Mouse (Mus musculus): ENCODE measurements around the gene Rwdd2b. TPM values are rescaled to one million over a fixed set of nuclear protein-coding genes. Genes with fewer than 3 reads are reported as not detected.

The Rwdd2b gene
- polyA plus RNA-seq, 1 experiment from 2014 or later: 12.2 TPM

DNA sequence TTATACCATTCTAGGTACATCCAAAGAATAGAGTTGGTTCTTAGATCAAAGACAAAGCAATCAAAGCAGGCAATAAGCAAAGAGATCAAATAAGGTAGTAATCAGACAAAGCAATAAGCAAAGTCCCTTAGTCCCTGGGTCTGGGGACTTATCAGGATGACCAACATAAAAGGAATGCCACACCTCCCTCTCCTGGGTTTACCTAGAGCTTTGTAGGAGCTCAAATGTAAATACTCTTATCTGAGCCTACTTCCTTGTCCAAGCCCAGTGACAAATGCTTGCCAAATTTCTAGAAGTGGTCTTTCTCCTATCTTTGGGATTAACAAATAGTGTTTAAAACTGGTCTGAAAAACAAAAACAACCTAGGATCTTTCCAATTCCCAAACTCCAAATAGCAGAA, 2.9 kb upstream of the Rwdd2b start:
- no peak overlapping the region for H3K9ac ChIP-seq
- H3K9me3 ChIP-seq: no peaks in the 10 kb centered on the region
- H3K4me3 ChIP-seq: no peak overlapping the region
- H3K36me3 ChIP-seq: no peaks in the 10 kb centered on the region
- H3K27me3 ChIP-seq (replicated peaks): no peaks in the 10 kb centered on the region
- ATAC-seq (ENCODE audit: extremely low read depth, insufficient number of reproducible peaks, low FRiP score, low TSS enrichment): no peak
- no peak overlapping the region for H3K27ac ChIP-seq (replicated peaks)
- no peak overlapping the region for H3K4me2 ChIP-seq
- peaks cover 19% of the 10 kb centered on the region for H3K4me1 ChIP-seq

DNA sequence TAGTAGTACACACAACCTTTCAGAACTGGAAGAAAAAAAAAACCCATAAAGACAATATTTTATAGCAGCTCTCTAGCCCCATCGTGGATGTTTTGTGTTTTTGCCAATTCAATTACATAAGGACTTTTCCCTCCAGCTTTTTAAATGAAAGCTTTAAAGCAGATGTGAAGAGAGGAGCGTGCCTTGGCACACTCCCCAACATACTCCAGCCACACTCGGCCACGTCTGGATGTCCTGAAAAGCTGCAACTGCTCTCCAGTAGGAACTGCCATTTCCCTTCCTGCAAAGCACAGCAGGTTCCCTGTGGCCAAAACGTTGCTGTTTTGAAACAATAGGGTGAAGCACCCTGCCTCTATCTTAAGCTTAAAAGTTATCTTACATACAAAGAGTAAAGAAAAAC, 1.9 kb upstream of the Rwdd2b start:
- Histone ChIP-seq H3K27ac (replicated peaks) (no peak overlapping the region), H3K4me1 (peaks cover 19% of the 10 kb centered on the region), H3K27me3 (replicated peaks) (no peaks in the 10 kb centered on the region), H3K4me3 (no peak overlapping the region), H3K9me3 (no peaks in the 10 kb centered on the region), H3K4me2 (no peak overlapping the region), H3K36me3 (no peaks in the 10 kb centered on the region), H3K9ac (no peak overlapping the region)
- 42% methylated on average over 5 of the region's 5 CpGs for WGBS
- ATAC-seq (ENCODE audit: extremely low read depth, insufficient number of reproducible peaks, low FRiP score, low TSS enrichment): no peak

DNA sequence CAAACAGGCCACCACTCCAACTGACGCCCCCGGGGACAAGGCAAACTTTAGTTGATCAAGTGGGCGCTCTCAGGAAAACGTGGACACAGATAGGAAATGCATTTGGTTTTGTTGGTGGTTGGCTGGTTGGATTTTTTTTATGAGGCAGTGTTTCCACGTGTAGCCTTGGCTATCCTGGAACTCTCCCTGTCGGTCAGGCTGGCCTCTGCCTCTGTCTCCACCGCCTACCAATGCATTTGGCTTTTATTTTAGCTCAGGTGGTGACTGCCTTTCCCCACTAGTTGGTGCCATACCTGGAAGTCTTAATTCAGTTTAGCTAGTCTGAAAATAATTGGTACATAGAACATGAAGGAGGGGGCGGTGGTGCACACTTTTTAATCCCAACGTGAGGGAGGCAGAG, 716 bp upstream of the Rwdd2b start:
- Histone ChIP-seq H3K4me2 (peak overlapping the region; percentile 92), H3K36me3 (peaks cover 5% of the 10 kb centered on the region; the same call in 1 of the 2 replicates), H3K4me1 (peaks cover 19% of the 10 kb centered on the region), H3K9ac (peak overlapping the region; percentile 95), H3K27ac (replicated peaks) (peak overlapping the region; percentile 91), H3K4me3 (peak overlapping the region; percentile 90), H3K9me3 (no peaks in the 10 kb centered on the region), H3K27me3 (replicated peaks) (no peaks in the 10 kb centered on the region)
- 20% methylated on average over 9 of the region's 9 CpGs for WGBS
- no peak for ATAC-seq (ENCODE audit: extremely low read depth, insufficient number of reproducible peaks, low FRiP score, low TSS enrichment)

DNA sequence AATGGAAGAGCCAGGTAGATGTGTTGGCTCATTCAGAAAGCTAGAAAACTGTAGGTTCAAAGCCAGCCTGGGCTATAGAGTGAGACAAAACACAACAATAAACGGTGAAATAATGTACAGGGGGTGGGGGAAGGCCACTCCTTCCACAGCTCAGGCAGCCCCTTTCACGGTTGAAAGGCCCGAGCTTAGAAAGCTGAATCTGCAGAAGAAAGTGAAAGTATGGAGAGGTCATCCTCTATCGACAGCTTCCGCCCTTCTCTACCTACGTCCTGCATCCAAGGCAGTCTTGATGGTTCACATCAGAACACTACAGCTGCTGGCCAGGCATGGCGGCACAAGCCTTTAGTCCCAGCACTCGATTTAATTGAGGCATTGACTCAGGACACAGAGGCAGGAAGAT, 1.7 kb downstream of the Rwdd2b start:
- ATAC-seq (ENCODE audit: extremely low read depth, insufficient number of reproducible peaks, low FRiP score, low TSS enrichment): no peak
- no peak overlapping the region for H3K4me2 ChIP-seq
- 85% methylated on average over 8 of the region's 8 CpGs for WGBS
- H3K4me1 ChIP-seq: peaks cover 19% of the 10 kb centered on the region
- H3K4me3 ChIP-seq: no peak overlapping the region
- H3K36me3 ChIP-seq: peaks cover 10% of the 10 kb centered on the region; the same call in 1 of the 2 replicates
- H3K27ac ChIP-seq (replicated peaks): no peak overlapping the region
- no peak overlapping the region for H3K9ac ChIP-seq
- no peaks in the 10 kb centered on the region for H3K27me3 ChIP-seq (replicated peaks)
- H3K9me3 ChIP-seq: no peaks in the 10 kb centered on the region

DNA sequence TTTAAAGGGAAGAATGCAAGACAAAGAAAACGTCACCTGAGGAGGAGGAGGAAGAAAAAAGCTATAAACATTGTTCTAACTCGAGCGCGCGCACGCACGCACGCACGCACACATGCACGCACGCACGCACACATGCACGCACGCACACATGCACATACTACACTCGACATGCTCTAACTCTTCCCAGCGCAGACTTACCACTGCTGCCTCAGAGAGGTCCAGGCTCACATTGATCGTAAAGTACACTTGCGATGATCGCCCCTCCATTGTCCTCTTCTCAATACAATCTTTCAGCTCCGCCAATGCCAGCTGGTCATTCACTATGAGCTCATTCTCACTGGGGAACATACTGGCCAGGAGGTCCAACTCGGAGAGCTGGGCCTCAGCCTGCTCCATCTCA, 3.3 kb downstream of the Rwdd2b start:
- 92% methylated on average over 21 of the region's 21 CpGs for WGBS

DNA sequence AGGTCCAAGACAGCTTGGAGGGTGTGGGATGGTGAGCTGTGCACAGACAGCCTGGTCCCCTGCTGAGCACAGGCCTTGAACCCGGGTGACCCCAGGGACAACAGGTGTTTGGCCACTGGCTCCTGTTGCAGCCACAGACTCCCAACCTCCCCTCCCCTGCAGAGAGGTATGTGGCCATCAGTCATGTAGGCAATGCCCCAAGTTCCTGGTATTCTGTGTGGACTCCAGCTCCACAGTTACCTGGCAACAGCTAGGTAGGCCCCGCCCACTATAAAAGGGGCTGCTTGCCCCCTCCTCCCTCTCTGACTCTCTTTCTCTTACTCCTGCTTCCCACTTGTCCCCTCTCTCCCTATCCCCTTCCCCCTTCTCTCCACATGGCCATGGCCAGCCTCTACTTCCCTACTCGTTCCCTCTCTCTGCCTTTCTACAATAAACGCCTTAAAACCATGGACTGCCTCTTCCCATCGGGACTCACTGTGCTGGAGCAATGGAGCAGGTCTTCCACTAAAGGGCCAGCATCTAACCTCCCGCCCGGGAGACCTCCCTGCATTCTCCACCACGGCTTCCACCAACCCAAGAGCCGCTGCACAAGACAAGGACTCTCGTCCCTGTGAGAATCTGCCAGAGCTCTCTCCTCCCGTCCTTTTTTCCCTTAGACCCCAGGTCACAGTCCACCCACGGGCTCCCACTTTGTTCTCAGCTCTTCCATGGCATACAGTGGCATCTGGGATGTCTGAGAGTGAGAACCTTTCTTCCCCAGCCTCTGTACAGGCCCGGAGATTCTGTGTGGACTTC, 4.8 kb downstream of the Rwdd2b start:
- H3K4me2 ChIP-seq: no peak overlapping the region
- H3K9me3 ChIP-seq: no peaks in the 10 kb centered on the region
- no peak for ATAC-seq (ENCODE audit: extremely low read depth, insufficient number of reproducible peaks, low FRiP score, low TSS enrichment)
- no peak overlapping the region for H3K9ac ChIP-seq
- WGBS: 74% methylated on average over 13 of the region's 13 CpGs
- peaks cover 15% of the 10 kb centered on the region for H3K4me1 ChIP-seq
- H3K27me3 ChIP-seq (replicated peaks): no peaks in the 10 kb centered on the region
- no peak overlapping the region for H3K27ac ChIP-seq (replicated peaks)
- no peak overlapping the region for H3K4me3 ChIP-seq
- peaks cover 12% of the 10 kb centered on the region; the same call in 1 of the 2 replicates for H3K36me3 ChIP-seq

More for the DNA sequence above, 3.3 kb downstream of the Rwdd2b start:
- H3K36me3 ChIP-seq: peaks cover 12% of the 10 kb centered on the region; the same call in 1 of the 2 replicates
- no peak for ATAC-seq (ENCODE audit: extremely low read depth, insufficient number of reproducible peaks, low FRiP score, low TSS enrichment)
- H3K4me3 ChIP-seq: no peak overlapping the region
- H3K9me3 ChIP-seq: no peaks in the 10 kb centered on the region
- H3K27ac ChIP-seq (replicated peaks): no peak overlapping the region
- H3K27me3 ChIP-seq (replicated peaks): no peaks in the 10 kb centered on the region
- peaks cover 19% of the 10 kb centered on the region for H3K4me1 ChIP-seq
- no peak overlapping the region for H3K9ac ChIP-seq
- H3K4me2 ChIP-seq: no peak overlapping the region

DNA sequence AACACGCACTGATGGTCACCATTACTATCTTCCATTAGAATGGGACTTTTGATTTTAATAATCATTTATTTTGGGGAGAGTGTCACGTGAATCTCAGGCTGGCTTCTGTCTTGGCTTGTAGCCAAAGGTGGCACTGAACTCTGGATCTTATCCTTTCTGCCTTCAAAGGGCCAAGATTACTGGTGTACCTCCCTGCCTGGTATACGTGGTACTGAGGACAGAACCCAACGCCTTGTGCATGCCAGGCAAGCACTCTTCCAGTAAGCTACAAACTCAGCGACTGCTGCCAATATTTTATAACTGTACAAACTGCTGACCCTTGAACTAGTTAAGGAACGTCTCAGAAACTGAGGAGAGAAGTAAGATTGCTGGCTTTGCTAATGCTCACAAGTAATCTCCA, 5.4 kb downstream of the Rwdd2b start:
- Histone ChIP-seq H3K4me3 (no peak overlapping the region), H3K9ac (no peak overlapping the region), H3K27ac (replicated peaks) (no peak overlapping the region), H3K36me3 (peaks cover 12% of the 10 kb centered on the region; the same call in 1 of the 2 replicates), H3K4me1 (peaks cover 15% of the 10 kb centered on the region), H3K4me2 (no peak overlapping the region), H3K27me3 (replicated peaks) (no peaks in the 10 kb centered on the region), H3K9me3 (no peaks in the 10 kb centered on the region)
- no peak for ATAC-seq (ENCODE audit: extremely low read depth, insufficient number of reproducible peaks, low FRiP score, low TSS enrichment)
- WGBS: 71% methylated on average over 6 of the region's 6 CpGs

DNA sequence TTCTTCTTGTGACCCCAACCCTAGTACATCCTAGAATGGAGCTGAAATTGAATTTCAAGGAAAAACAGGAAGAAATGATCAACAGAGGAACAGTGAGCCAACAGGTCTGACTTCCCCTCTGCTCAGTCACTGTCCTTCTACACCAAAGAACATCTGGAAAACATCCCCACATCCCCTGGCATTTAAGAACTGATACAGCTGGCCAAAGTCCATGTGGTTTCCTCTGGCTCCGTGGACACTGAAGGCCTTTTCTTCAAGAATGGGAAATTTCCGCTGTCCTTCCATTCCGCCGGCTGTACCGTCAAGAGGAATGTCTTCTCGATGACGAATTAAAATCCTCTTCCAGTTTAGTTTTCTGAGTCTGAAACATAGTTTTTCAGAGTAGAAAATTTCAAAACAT, 6.1 kb downstream of the Rwdd2b start:
- H3K36me3 ChIP-seq: peaks cover 12% of the 10 kb centered on the region; the same call in 1 of the 2 replicates
- H3K4me2 ChIP-seq: no peak overlapping the region
- H3K9me3 ChIP-seq: no peaks in the 10 kb centered on the region
- H3K4me1 ChIP-seq: peaks cover 8% of the 10 kb centered on the region
- no peak overlapping the region for H3K9ac ChIP-seq
- H3K27ac ChIP-seq (replicated peaks): no peak overlapping the region
- no peak for ATAC-seq (ENCODE audit: extremely low read depth, insufficient number of reproducible peaks, low FRiP score, low TSS enrichment)
- 88% methylated on average over 7 of the region's 7 CpGs for WGBS
- H3K4me3 ChIP-seq: no peak overlapping the region
- H3K27me3 ChIP-seq (replicated peaks): no peaks in the 10 kb centered on the region

DNA sequence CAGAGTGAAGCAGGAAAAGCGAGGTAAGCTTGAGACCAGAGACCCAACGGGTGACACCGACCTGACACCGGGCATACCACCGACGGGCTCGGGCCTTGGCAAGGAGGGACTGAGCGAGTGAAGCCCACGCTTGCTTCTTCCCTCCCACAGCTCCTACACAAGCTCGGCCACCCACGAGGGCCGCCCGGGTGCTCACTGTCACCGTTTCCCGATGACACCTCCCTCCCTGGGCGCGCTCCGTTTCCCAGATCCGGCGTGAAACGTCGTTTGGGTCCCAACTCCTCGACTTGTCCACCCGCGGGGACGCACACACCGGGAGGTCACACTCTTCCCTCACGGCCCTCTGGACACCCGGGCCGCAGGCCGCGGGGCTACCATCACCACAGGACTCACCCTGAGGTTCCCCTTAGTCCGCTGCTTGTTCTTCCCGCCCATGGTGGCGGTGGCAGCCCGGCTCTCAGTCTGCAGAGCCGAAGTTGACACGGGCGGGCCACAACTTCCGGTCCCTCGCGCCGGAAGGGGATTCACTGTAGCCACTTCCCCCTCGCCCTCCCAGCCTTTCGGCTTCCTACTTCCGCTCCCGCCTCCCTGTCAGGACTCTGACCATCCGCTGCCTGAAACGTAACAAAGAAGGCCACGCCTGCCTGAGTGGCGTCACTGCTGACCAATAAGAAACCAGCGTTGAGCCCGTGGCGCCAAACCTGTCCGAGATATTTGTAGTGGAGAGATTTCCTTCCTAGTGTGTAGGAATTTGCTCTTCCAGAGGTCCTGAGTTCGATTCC, 8.1 kb downstream of the Rwdd2b start, which contains the start of gene Ltn1:
Gene Ltn1, minus strand, starts transcription at position 580 of the 782 bp plus-strand sequence.
- peak within 1 kb of the TSS; percentile 94 for H3K9ac ChIP-seq
- H3K4me1 ChIP-seq: peaks cover 8% of the 10 kb centered on the region
- peaks cover 14% of the 10 kb centered on the region for H3K36me3 ChIP-seq
- H3K9me3 ChIP-seq: no peaks in the 10 kb centered on the region
- H3K4me3 ChIP-seq: peak within 1 kb of the TSS; percentile 96
- peak within 1 kb of the TSS; percentile 89 for H3K4me2 ChIP-seq
- H3K27ac ChIP-seq (replicated peaks): peak within 1 kb of the TSS; percentile 78
- WGBS: under 1% methylated on average over 56 of the region's 56 CpGs
- peak; percentile 97 for ATAC-seq (ENCODE audit: extremely low read depth, insufficient number of reproducible peaks, low FRiP score, low TSS enrichment)
- no peaks in the 10 kb centered on the region for H3K27me3 ChIP-seq (replicated peaks)

DNA sequence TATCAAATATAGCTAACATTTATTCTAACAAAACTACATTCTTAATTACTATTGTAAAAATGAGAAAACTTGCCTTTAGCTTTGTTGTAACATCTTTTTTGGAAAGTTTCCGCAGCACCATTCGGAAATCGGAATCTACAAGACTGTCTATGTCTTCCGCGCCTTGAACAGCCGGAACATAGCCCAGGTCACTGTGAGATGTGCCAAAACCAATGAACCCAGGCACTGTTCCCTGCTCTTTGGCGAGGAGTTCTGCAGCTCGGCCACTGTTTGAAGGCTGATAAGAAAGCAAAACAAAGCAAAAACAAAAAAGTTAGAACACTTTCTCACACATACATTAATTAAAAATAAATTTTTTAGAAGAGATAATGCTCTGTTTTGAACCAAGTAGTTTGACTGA, 12.9 kb downstream of the Rwdd2b start:
- H3K9ac ChIP-seq: no peak overlapping the region
- H3K9me3 ChIP-seq: peaks cover 3% of the 10 kb centered on the region; the same call in 1 of the 2 replicates
- H3K36me3 ChIP-seq: peaks cover 49% of the 10 kb centered on the region
- H3K4me1 ChIP-seq: peaks cover 8% of the 10 kb centered on the region
- WGBS: 83% methylated on average over 8 of the region's 8 CpGs
- no peak overlapping the region for H3K27ac ChIP-seq (replicated peaks)
- no peak overlapping the region for H3K4me3 ChIP-seq
- no peak for ATAC-seq (ENCODE audit: extremely low read depth, insufficient number of reproducible peaks, low FRiP score, low TSS enrichment)
- no peaks in the 10 kb centered on the region for H3K27me3 ChIP-seq (replicated peaks)
- H3K4me2 ChIP-seq: no peak overlapping the region

DNA sequence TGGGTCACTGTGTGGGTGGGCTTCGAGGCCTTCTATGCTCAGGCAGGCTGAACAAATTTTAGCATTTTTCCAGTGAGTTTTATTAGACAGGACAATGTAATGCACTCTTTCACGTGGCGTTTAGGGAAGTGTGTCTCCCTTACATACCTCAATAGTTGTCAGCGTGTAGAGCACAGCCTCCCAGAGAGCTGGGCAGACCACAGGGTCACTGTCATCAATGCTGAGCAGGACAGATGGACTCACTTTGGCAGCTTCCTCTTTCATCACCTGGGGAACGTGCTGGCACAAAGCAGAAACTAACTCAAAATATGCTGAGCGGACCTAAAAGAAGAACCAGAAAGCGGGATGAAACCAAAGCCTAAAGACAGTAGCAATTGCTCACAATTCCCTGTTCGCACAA, 19.7 kb downstream of the Rwdd2b start:
- H3K27me3 ChIP-seq (replicated peaks): no peaks in the 10 kb centered on the region
- no peaks in the 10 kb centered on the region for H3K4me1 ChIP-seq
- 92% methylated on average over 8 of the region's 8 CpGs for WGBS
- ATAC-seq (ENCODE audit: extremely low read depth, insufficient number of reproducible peaks, low FRiP score, low TSS enrichment): no peak
- peaks cover 98% of the 10 kb centered on the region for H3K36me3 ChIP-seq
- peaks cover 14% of the 10 kb centered on the region for H3K9me3 ChIP-seq
- no peak overlapping the region for H3K27ac ChIP-seq (replicated peaks)
- no peak overlapping the region for H3K4me2 ChIP-seq
- H3K9ac ChIP-seq: no peak overlapping the region
- no peak overlapping the region for H3K4me3 ChIP-seq

All from heart, embryonic 13.5 days (tissue).